Mouse (Mus musculus) liver, postnatal 0 days (tissue): ENCODE measurements around the gene Tprgl. TPM values are rescaled to one million over a fixed set of nuclear protein-coding genes. Genes with fewer than 3 reads are reported as not detected.

Experiments
- ATAC-seq: fragments of 200-750 bp; cut with Nextera tagmentation; 2 replicates; pipeline ENCODE4 v1.8.0; 2017; ENCODE audit warnings: mild to moderate bottlenecking, moderate library complexity
- DNase-seq: peaks from one replicate; pipeline ENCODE4 v3.0.0-alpha.2; 2016
- H3K27ac ChIP-seq: fragments of 300-500 bp; sonication (generic); 2 replicates; pipeline ENCODE4 v1.5.1; 2014; ENCODE audit warnings: antibody characterized with exemption, moderate library complexity, mild to moderate bottlenecking, low read depth
- H3K27me3 ChIP-seq: fragments of 300-500 bp; sonication (generic); 2 replicates; pipeline ENCODE4 v1.6.1; 2014; ENCODE audit warnings: low read length, control low read depth, mixed read lengths; ENCODE audit not compliant: insufficient read depth
- H3K36me3 ChIP-seq: fragments of 300-500 bp; sonication (generic); replicated peaks from 2 replicates; pipeline ENCODE4 v1.6.1; 2014; ENCODE audit warnings: mild to moderate bottlenecking, control low read depth, low read length, moderate library complexity, mixed read lengths; ENCODE audit not compliant: insufficient read depth
- H3K4me1 ChIP-seq: fragments of 300-500 bp; sonication (generic); 2 replicates; pipeline ENCODE4 v1.6.1; 2014; ENCODE audit warnings: antibody characterized with exemption, mild to moderate bottlenecking, control low read depth; ENCODE audit not compliant: insufficient read depth
- H3K4me2 ChIP-seq: fragments of 300-500 bp; sonication (generic); 2 replicates; pipeline ENCODE4 v1.6.1; 2014; ENCODE audit warnings: low read depth, mild to moderate bottlenecking, low read length, moderate library complexity, mixed read lengths
- H3K4me3 ChIP-seq: fragments of 300-500 bp; sonication (generic); 2 replicates; pipeline ENCODE4 v1.5.1; 2014; ENCODE audit warnings: low read depth, low read length
- H3K9ac ChIP-seq: fragments of 300-500 bp; sonication (generic); replicated peaks from 2 replicates; pipeline ENCODE4 v1.6.1; 2014; ENCODE audit warnings: mild to moderate bottlenecking, moderate library complexity
- H3K9me3 ChIP-seq: fragments of 300-500 bp; sonication (generic); 2 replicates; pipeline ENCODE4 v1.6.1; 2016; ENCODE audit warnings: mild to moderate bottlenecking, control low read depth, low read length, mixed read lengths
- CTCF ChIP-seq: sonication (generic); IDR thresholded peaks from 2 replicates; pipeline ENCODE4 v1.5.1; 2016; ENCODE audit warnings: antibody characterized with exemption, low read depth
- EP300 ChIP-seq: IDR thresholded peaks from 2 replicates; pipeline ENCODE4 v1.6.1; 2016; ENCODE audit warnings: antibody characterized with exemption, low read depth, mild to moderate bottlenecking
- WGBS: fragments of 180-500 bp; shearing (Covaris S2); extraction: QIAGEN DNeasy Blood & Tissue Kit; methylation state at CpG from one replicate; pipeline ENCODE4 v1.1.7; 2014; ENCODE audit not compliant: insufficient replicate concordance; 5-methylcytosine and 5-hydroxymethylcytosine counted together
- polyA plus RNA-seq: library from polyadenylated mRNA; unstranded; fragments of >200 nt; fragmentation: Nextera tagmentation; extraction: Ambion mirVana; gene quantifications from 2 replicates; pipeline ENCODE4 v1.2.1, GENCODE M21; 2015

Gene Tprgl
- polyA plus RNA-seq, 1 experiment from 2014 or later, result 74.4 TPM

DNA sequence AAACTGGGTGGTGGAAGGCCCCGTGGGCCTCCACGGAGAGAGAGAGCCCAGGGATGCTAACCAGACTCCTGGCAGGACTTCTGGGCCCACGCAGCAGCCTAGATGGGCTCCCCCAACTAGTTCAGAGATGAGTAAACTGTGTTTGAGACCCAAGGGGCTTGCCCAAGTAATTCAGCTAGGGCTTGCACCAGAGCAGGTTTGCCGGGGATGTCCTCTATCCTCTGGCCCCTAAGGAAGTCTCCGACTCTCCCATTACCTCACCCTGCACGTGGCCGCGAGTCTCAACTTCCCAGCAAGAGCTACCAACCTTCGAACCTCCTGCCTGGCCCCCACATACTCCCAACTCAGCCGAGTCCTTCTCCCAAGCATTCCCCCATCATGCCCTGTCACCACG lies 50.6 kb downstream of the Tprgl start:
- 67% methylated on average over 11 of the region's 11 CpGs for WGBS
- Histone ChIP-seq H3K9ac (no peak overlapping the region), H3K4me3 (no peak overlapping the region), H3K4me2 (no peak overlapping the region), H3K36me3 (no peaks in the 10 kb centered on the region), H3K9me3 (no peaks in the 10 kb centered on the region), H3K27me3 (no peaks in the 10 kb centered on the region; the same call in 1 of the 2 replicates), H3K4me1 (peaks cover 4% of the 10 kb centered on the region), H3K27ac (no peak overlapping the region)
- ATAC-seq (no peak), DNase-seq (no peak)
- TF ChIP-seq EP300, result no peak
- TF ChIP-seq CTCF, result no peak

DNA sequence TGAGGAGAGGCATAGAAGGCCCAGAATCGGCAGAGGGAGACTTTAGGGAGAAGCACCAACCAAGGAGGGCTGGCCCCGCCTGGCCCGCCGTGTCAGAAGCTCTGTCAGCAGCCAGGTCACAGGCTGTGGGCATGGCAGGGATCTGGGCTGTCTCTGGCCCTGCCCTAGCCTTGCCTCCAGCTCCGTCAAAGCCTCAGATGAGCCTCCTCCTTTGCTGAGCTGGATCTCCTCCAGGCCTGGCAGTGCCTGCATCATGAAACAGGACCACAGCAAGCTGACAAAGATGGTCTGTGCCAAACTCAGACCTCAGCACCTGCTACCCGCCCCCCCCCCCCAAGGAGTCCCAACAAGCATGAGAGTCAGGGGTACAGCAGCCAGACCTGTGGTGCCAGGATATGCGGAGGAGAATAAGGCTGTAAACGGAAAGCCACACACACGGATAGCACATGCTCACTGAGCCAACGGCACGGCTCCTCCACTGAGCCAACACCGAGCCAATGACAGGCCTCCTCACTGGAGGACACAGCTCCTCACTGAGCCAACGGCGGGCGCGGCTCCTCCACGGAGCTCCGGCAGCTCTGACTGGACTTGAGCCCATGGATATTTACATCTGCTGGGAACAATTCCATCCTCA lies 51.1 kb downstream of the Tprgl start:
- Histone ChIP-seq H3K27ac (no peak overlapping the region), H3K27me3 (no peaks in the 10 kb centered on the region; the same call in 1 of the 2 replicates), H3K4me3 (no peak overlapping the region), H3K9ac (no peak overlapping the region), H3K36me3 (no peaks in the 10 kb centered on the region), H3K4me2 (no peak overlapping the region), H3K9me3 (no peaks in the 10 kb centered on the region), H3K4me1 (peaks cover 4% of the 10 kb centered on the region)
- TF ChIP-seq CTCF (no peak), EP300 (no peak)
- WGBS, result 51% methylated on average over 18 of the region's 18 CpGs
- DNase-seq (no peak), ATAC-seq (no peak)

Other genes starting within 250 kb of the Tprgl start
- 56.1 and 59.5 TPM in 2 replicates for gene A430005L14Rik, start 203.4 kb downstream of the Tprgl start, polyA plus RNA-seq
- 3.6 and 4.6 TPM in 2 replicates for gene Dffb, start 185.5 kb downstream of the Tprgl start, polyA plus RNA-seq
- gene Cep104, start 185.5 kb downstream of the Tprgl start, polyA plus RNA-seq, result 1.9 and 2.5 TPM in 2 replicates
- gene Lrrc47, start 148.9 kb downstream of the Tprgl start, polyA plus RNA-seq, result 9.4 and 11.7 TPM in 2 replicates
- 86.4 and 93.6 TPM in 2 replicates for gene Smim1, start 134.4 kb downstream of the Tprgl start, polyA plus RNA-seq
- gene Ccdc27, start 118.0 kb downstream of the Tprgl start, polyA plus RNA-seq, result not detected in 2 replicates
- gene Trp73, start 20.5 kb downstream of the Tprgl start, polyA plus RNA-seq, result not detected in 2 replicates
- gene Wrap73, start 18.3 kb downstream of the Tprgl start, polyA plus RNA-seq, result 12.4 and 14.1 TPM in 2 replicates
- 0.67 and 0.89 TPM in 2 replicates for gene Megf6, start 10.1 kb upstream of the Tprgl start, polyA plus RNA-seq
- 3.2 and 4.3 TPM in 2 replicates for gene Arhgef16, start 141.0 kb upstream of the Tprgl start, polyA plus RNA-seq
- gene B230104I21Rik, start 175.5 kb upstream of the Tprgl start, polyA plus RNA-seq, result not detected in 2 replicates